Mouse (Mus musculus): ENCODE results near the gene Olfr1315-ps1.

The Olfr1315-ps1 gene

DNA sequence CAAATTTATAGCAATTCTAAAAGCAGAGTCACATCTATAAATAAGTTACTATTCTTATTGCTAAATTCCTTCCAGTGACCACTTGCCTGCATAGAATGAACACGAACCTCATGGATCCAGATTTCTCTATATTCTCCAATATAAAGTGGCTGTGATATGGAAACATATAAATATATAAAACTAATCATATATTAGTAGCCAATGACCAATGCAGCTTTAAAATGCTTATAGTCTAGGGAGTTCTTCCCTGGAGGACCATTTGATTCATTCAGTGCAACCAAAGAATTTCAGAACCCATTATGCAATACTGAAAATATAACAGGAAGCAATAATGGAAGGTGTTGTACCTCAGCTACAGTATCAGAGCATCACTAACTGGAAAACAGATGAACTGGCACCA is at the start of gene Olfr1315-ps1:
Gene Olfr1315-ps1 (minus strand): TSS at position 101 of the 400 bp plus-strand sequence.
- DNase-seq (ENCODE audit: low read depth) = no peak

GRCm38 (mm10) chr2:112153898-112154297 is 38.7 kb upstream of the Olfr1315-ps1 start, which contains the start of gene Olfr1318:
Olfr1318 (plus strand) TSS chr2:112154198.
- DNase-seq (ENCODE audit: low read depth) = no peak

- DNase-seq (ENCODE audit: low read depth) = no peak
Measured at GRCm38 (mm10) chr2:112140029-112140428, 24.8 kb upstream of the Olfr1315-ps1 start, which contains the start of gene Olfr1317. Olfr1317 (plus strand) TSS chr2:112140329.

GRCm38 (mm10) chr2:112134877-112135276 is 19.6 kb upstream of the Olfr1315-ps1 start, which contains the start of gene Olfr1316:
Olfr1316 (minus strand) TSS chr2:112134977.
- no peak for DNase-seq (ENCODE audit: low read depth)

DNA sequence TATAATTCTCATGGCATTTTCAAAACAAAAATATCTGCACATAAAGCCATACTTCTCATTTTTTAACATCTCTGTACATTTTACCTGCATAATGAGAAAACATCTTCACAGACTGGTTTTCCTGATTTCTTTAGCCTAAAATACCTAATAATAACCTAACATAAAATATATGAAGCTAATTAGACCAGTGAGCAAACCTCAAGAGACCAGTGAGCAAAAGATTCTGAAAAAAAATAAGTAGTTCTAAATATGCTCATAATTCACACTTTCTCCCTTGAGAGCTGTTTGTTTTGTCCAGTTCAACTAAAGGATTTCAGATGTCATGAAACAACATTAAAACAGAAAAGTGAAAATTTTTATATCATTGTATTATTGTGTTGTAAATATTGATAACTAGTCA is 18.6 kb downstream of the Olfr1315-ps1 start, which contains the start of gene Olfr1314:
Gene Olfr1314 (minus strand): TSS at position 101 of the 400 bp plus-strand sequence.
- no peak for DNase-seq (ENCODE audit: low read depth)

GRCm38 (mm10) chr2:112077743-112078142 is 37.5 kb downstream of the Olfr1315-ps1 start, which contains the start of gene Olfr1313:
Olfr1313 (minus strand) TSS chr2:112077843.
- DNase-seq (ENCODE audit: low read depth) = no peak

Data from naive thymus-derived CD4-positive, alpha-beta T cell, adult 2 months (primary cell).